In genomic region chr6:30636186-30636842, GRCm38 (mm10) we compare ENCODE assay signal across 11 mouse cellular contexts. TPM values are rescaled to one million over a fixed set of nuclear protein-coding genes. Genes with fewer than 3 reads are reported as not detected.
DNase-seq lines count a peak whose midpoint lies in the region; ATAC-seq lines count a peak whose summit lies in the region.
"Had no signal": no experiment of that assay in that cellular context is flagged by ENCODE, and none has a peak within 500 bp of the region (broad histone marks: within the 10 kb centered on the region; RNA-seq: fewer than 3 reads in every experiment).

No protein-coding gene starts in this region.

- no peak for DNase-seq in heart, postnatal 4 days
- peak; percentile 88 for DNase-seq in midbrain, embryonic 11.5 days (ENCODE audit: low spot score, missing footprints)
- peak; percentile 46 for DNase-seq in limb, embryonic 11.5 days (ENCODE audit: low spot score)
- DNase-seq in yolk sac, embryonic 10.5 days (ENCODE audit: low spot score): peak; percentile 64
- DNase-seq in left cerebral cortex, adult 11 months (ENCODE audit: low spot score): no peak
- DNase-seq in c-Kit-positive CD71-positive TER-119-positive erythroid progenitor cells, embryonic 14.5 days (ENCODE audit: low spot score): no peak
- DNase-seq: left cerebral cortex, postnatal 4 days had no signal

- WGBS in heart, embryonic 11.5 days (ENCODE audit: insufficient replicate concordance): 49% methylated on average over 4 of the region's 4 CpGs
- 10% methylated on average over 4 of the region's 4 CpGs for WGBS in midbrain, embryonic 11.5 days
- WGBS in midbrain, embryonic 13.5 days: 27% methylated on average over 4 of the region's 4 CpGs
- 42% methylated on average over 4 of the region's 4 CpGs for WGBS in limb, embryonic 11.5 days

- no peak overlapping the region for H3K4me3 ChIP-seq in heart, embryonic 11.5 days (ENCODE audit: low read depth, low read length)
- H3K4me3 ChIP-seq in midbrain, embryonic 11.5 days (ENCODE audit: low read depth, low read length): no peak overlapping the region
- no peak overlapping the region for H3K4me3 ChIP-seq in midbrain, embryonic 13.5 days (replicated peaks)
- no peak overlapping the region for H3K4me3 ChIP-seq in limb, embryonic 11.5 days (ENCODE audit: low read depth, low read length)

- H3K9me3 ChIP-seq in heart, embryonic 11.5 days (replicated peaks; ENCODE audit: control insufficient read depth, low read length): no peaks in the 10 kb centered on the region
- peaks cover 4% of the 10 kb centered on the region for H3K9me3 ChIP-seq in midbrain, embryonic 11.5 days (ENCODE audit: control insufficient read depth, low read length)
- H3K9me3 ChIP-seq in midbrain, embryonic 13.5 days: no peaks in the 10 kb centered on the region
- no peaks in the 10 kb centered on the region for H3K9me3 ChIP-seq in limb, embryonic 11.5 days (ENCODE audit: control insufficient read depth, low read length)

- peaks cover 14% of the 10 kb centered on the region; the same call in 1 of the 2 replicates for H3K4me1 ChIP-seq in heart, embryonic 11.5 days (ENCODE audit: control insufficient read depth, insufficient read depth, low read length)
- H3K4me1 ChIP-seq in midbrain, embryonic 11.5 days (ENCODE audit: control insufficient read depth, insufficient read depth, low read length): peaks cover 9% of the 10 kb centered on the region
- H3K4me1 ChIP-seq in midbrain, embryonic 13.5 days (replicated peaks): peaks cover 11% of the 10 kb centered on the region
- peaks cover 18% of the 10 kb centered on the region for H3K4me1 ChIP-seq in limb, embryonic 11.5 days (ENCODE audit: control insufficient read depth, insufficient read depth, low read length)

- 0 out of 2 replicates have a peak, but pooled peaks have one; percentile 36 for ATAC-seq in heart, embryonic 11.5 days (replicated peaks; ENCODE audit: insufficient number of reproducible peaks, low FRiP score, low TSS enrichment)
- peak; percentile 59; the same call in 1 of the 2 replicates for ATAC-seq in midbrain, embryonic 11.5 days (ENCODE audit: low FRiP score)
- no peak for ATAC-seq in midbrain, embryonic 13.5 days
- ATAC-seq in limb, embryonic 11.5 days (ENCODE audit: insufficient number of reproducible peaks, low FRiP score, low TSS enrichment, low read depth): peak; percentile 69; the same call in 1 of the 2 replicates

- no peak overlapping the region for H3K4me2 ChIP-seq in heart, embryonic 11.5 days
- no peak overlapping the region for H3K4me2 ChIP-seq in midbrain, embryonic 11.5 days
- H3K4me2 ChIP-seq in midbrain, embryonic 13.5 days (replicated peaks): no peak overlapping the region
- H3K4me2 ChIP-seq in limb, embryonic 11.5 days (ENCODE audit: low read depth, severe bottlenecking): no peak overlapping the region

- H3K27ac ChIP-seq in heart, embryonic 11.5 days (ENCODE audit: low read depth, low read length): peak overlapping the region; percentile 55
- peak overlapping the region; percentile 82 for H3K27ac ChIP-seq in midbrain, embryonic 11.5 days (ENCODE audit: low read depth, low read length)
- H3K27ac ChIP-seq in midbrain, embryonic 13.5 days: no peak overlapping the region
- H3K27ac ChIP-seq in limb, embryonic 11.5 days (replicated peaks; ENCODE audit: low read depth, low read length): peak overlapping the region; percentile 96

- H3K9ac ChIP-seq in heart, embryonic 11.5 days (ENCODE audit: low read depth, low read length): no peak overlapping the region
- H3K9ac ChIP-seq in midbrain, embryonic 11.5 days (ENCODE audit: low read length): peak overlapping the region; percentile 44; the same call in 1 of the 2 replicates
- no peak overlapping the region for H3K9ac ChIP-seq in midbrain, embryonic 13.5 days (replicated peaks)
- H3K9ac ChIP-seq in limb, embryonic 11.5 days (ENCODE audit: low read length): peak overlapping the region; percentile 41; the same call in 1 of the 2 replicates

- no peaks in the 10 kb centered on the region for H3K36me3 ChIP-seq in heart, embryonic 11.5 days (ENCODE audit: control insufficient read depth, insufficient read depth, low read length)
- no peaks in the 10 kb centered on the region for H3K36me3 ChIP-seq in midbrain, embryonic 11.5 days (ENCODE audit: control insufficient read depth, insufficient read depth, low read length)
- no peaks in the 10 kb centered on the region for H3K36me3 ChIP-seq in midbrain, embryonic 13.5 days
- H3K36me3 ChIP-seq in limb, embryonic 11.5 days (ENCODE audit: control insufficient read depth, insufficient read depth, low read length): no peaks in the 10 kb centered on the region

- no peaks in the 10 kb centered on the region for H3K27me3 ChIP-seq in heart, embryonic 11.5 days (ENCODE audit: control insufficient read depth, insufficient read depth, low read length)
- H3K27me3 ChIP-seq in midbrain, embryonic 11.5 days (ENCODE audit: control insufficient read depth, insufficient read depth, low read length): no peaks in the 10 kb centered on the region
- H3K27me3 ChIP-seq in midbrain, embryonic 13.5 days: no peaks in the 10 kb centered on the region
- H3K27me3 ChIP-seq in limb, embryonic 11.5 days (ENCODE audit: control insufficient read depth, insufficient read depth, low read length): no peaks in the 10 kb centered on the region

RNA-seq across cellular contexts. Expression of gene Cpa1, which starts 2.7 kb away (rescaled TPM):
- polyA plus RNA-seq in heart, embryonic 11.5 days (2014; fragmentation: Nextera tagmentation; extraction: Ambion mirVana): 2.4 and 2.5 TPM in 2 replicates
- 1 to 10 TPM; 3.4 to 3.7 TPM for total RNA-seq in heart, postnatal 4 days (2021)
- polyA plus RNA-seq in midbrain, embryonic 11.5 days (2014; fragmentation: Nextera tagmentation; extraction: Ambion mirVana): 0.08 TPM in 1 of 2 replicates, not detected in the other
- polyA plus RNA-seq in midbrain, embryonic 13.5 days (2015; fragmentation: Nextera tagmentation; extraction: Ambion mirVana): 0.63 and 0.79 TPM in 2 replicates
- polyA plus RNA-seq in limb, embryonic 11.5 days (2014; fragmentation: Nextera tagmentation; extraction: Ambion mirVana): 0.27 TPM in 1 of 2 replicates, not detected in the other
- total RNA-seq: adrenal gland, adult 18-20 months; left cerebral cortex, postnatal 4 days had no signal

RNA-seq across cellular contexts. Expression of gene Cpa5, which starts 25.5 kb away (rescaled TPM):
- 1.4 and 2.7 TPM in 2 replicates for polyA plus RNA-seq in heart, embryonic 11.5 days (2014; fragmentation: Nextera tagmentation; extraction: Ambion mirVana)
- total RNA-seq in heart, postnatal 4 days (2021): under 1 TPM; 0.20 to 0.38 TPM
- polyA plus RNA-seq in midbrain, embryonic 11.5 days (2014; fragmentation: Nextera tagmentation; extraction: Ambion mirVana): 0.25 and 0.46 TPM in 2 replicates
- 0.10 TPM in 1 of 2 replicates, not detected in the other for polyA plus RNA-seq in midbrain, embryonic 13.5 days (2015; fragmentation: Nextera tagmentation; extraction: Ambion mirVana)
- polyA plus RNA-seq in limb, embryonic 11.5 days (2014; fragmentation: Nextera tagmentation; extraction: Ambion mirVana): 0.33 and 0.55 TPM in 2 replicates
- total RNA-seq: adrenal gland, adult 18-20 months; left cerebral cortex, postnatal 4 days had no signal
- polyA plus RNA-seq: thymus, postnatal 0 days had no signal

RNA-seq across cellular contexts. Expression of gene Cep41, which starts 57.2 kb away (rescaled TPM):
- polyA plus RNA-seq in heart, embryonic 11.5 days (2014; fragmentation: Nextera tagmentation; extraction: Ambion mirVana): 10.9 and 11.0 TPM in 2 replicates
- total RNA-seq in heart, postnatal 4 days (2021): 1 to 10 TPM; 4.2 to 8.0 TPM
- 23.8 and 24.5 TPM in 2 replicates for polyA plus RNA-seq in midbrain, embryonic 11.5 days (2014; fragmentation: Nextera tagmentation; extraction: Ambion mirVana)
- 15.5 and 17.1 TPM in 2 replicates for polyA plus RNA-seq in midbrain, embryonic 13.5 days (2015; fragmentation: Nextera tagmentation; extraction: Ambion mirVana)
- polyA plus RNA-seq in limb, embryonic 11.5 days (2014; fragmentation: Nextera tagmentation; extraction: Ambion mirVana): 43.2 and 48.9 TPM in 2 replicates

Comparison
In these comparisons a context has a peak if more than half of its experiments do, and no peak if none do; other contexts are left out.
1. H3K9ac ChIP-seq: peak in midbrain, embryonic 11.5 days (single experiment) and limb, embryonic 11.5 days (single experiment); none in heart, embryonic 11.5 days (single experiment) and midbrain, embryonic 13.5 days (single experiment).
2. DNase-seq: peak in midbrain, embryonic 11.5 days (single experiment), limb, embryonic 11.5 days (single experiment) and yolk sac, embryonic 10.5 days (single experiment); none in heart, postnatal 4 days (single experiment), left cerebral cortex, adult 11 months (single experiment) and c-Kit-positive CD71-positive TER-119-positive erythroid progenitor cells, embryonic 14.5 days (single experiment).